Mouse (Mus musculus) C2C12 (cell line): ENCODE data around the gene 0610030E20Rik.

Source experiments
- CEBPB ChIP-seq: IDR thresholded peaks from one replicate; pipeline ENCODE4 v1.6.1; 2011; ENCODE audit warnings: low read depth, mild to moderate bottlenecking, control low read depth, moderate library complexity
- CTCF ChIP-seq: IDR thresholded peaks from one replicate; pipeline ENCODE4 v1.5.1; 2011; ENCODE audit not compliant: control insufficient read depth, insufficient read depth, insufficient read length
- FOSL1 ChIP-seq: IDR thresholded peaks from one replicate; pipeline ENCODE4 v1.8.0; 2011; ENCODE audit warnings: mild to moderate bottlenecking, low read length; ENCODE audit not compliant: poor library complexity, insufficient read depth, severe bottlenecking
- MAX ChIP-seq: IDR thresholded peaks from one replicate; pipeline ENCODE4 v1.6.1; 2011; ENCODE audit warnings: mild to moderate bottlenecking, control low read depth
- MYOG ChIP-seq: IDR thresholded peaks from one replicate; pipeline ENCODE4 v1.6.1; 2011; ENCODE audit not compliant: control insufficient read depth, insufficient read length; ENCODE audit errors: extremely low read depth
- USF1 ChIP-seq: IDR thresholded peaks from one replicate; pipeline ENCODE4 v1.6.1; 2011; ENCODE audit warnings: low read depth, mild to moderate bottlenecking, control low read depth, moderate library complexity

DNA sequence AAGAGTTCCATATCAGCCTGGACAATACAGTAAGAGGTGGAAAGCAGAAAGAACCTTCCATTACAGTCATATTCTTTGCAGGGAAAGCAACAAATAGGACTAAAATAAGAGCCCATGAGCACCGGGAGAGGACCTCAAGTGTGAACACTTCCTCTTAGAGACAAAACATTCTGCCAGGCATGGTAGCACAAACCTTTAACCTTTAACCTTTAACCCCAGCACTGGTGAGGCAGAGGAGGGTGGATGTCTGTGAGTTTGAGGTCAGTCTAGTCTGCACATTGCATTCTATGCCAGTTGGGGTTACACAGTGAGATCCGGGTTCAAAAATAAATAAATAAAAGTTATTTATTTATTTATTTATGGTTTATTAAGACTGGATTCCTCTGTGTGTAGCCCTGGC is 6.6 kb upstream of the 0610030E20Rik start:
- no peak for TF ChIP-seq CTCF
- no peak for TF ChIP-seq FOSL1
- no peak for TF ChIP-seq USF1
- TF ChIP-seq MAX, result no peak
- TF ChIP-seq MYOG, result no peak
- TF ChIP-seq CEBPB, result no peak
